Mouse (Mus musculus) testis, postnatal 10 days (tissue): ENCODE measurements around the gene Frs2.

Source experiments
- DNase-seq: peaks from one replicate; pipeline ENCODE4 v3.0.0; 2021; ENCODE audit warnings: low spot score

Gene Frs2

GRCm38 (mm10) chr10:117148361-117149003, at the start of gene Frs2:
Frs2 (minus strand) TSS chr10:117148534.
- peak; percentile 98 for DNase-seq

DNA sequence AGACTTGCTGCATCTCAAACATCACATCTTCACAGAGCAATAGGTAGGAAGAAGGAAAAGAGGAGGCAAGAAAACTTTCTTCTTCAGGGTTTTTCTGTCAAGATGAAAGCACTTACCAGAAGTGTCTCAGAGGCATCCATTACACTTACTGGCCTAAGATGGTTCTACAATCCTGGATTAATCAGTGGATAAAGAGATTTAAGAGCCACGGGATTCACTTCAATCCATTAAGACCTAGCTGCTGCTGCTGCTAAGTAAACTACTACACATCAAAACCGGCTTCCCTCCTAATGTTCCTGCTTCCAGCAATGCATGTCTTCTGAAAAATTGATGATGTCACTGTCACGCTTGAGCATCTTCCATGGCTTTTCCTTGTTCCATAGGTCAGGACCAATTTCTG, 48.4 kb upstream of the Frs2 start:
- no peak for DNase-seq

GRCm38 (mm10) chr10:117195748-117196147, 47.4 kb upstream of the Frs2 start:
- no peak for DNase-seq

DNA sequence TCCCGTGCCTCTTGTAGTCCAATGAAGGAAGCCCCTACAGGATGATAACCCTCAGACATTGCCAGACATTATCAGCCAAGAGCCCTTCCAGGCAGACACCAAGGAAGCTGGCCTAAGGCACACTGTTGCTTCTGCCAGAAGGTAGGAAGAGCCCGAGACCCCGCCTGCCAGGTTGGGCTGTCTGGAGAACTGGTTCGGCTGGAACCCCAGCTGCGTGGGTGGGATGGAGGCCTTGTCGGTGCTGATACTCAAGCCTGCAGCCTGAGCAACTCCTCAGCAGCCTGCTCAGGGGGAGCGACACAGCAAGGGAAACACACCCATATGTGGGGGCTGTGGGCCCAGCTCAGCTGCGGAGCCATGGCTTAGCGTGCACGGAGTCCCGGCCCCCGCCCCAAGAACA, 46.7 kb upstream of the Frs2 start:
- DNase-seq = peak; percentile 54

GRCm38 (mm10) chr10:117193364-117193763, 45.0 kb upstream of the Frs2 start:
- no peak for DNase-seq

- DNase-seq = no peak
These were observed 37.2 kb upstream of the Frs2 start for GRCm38 (mm10) chr10:117185399-117186089.

- DNase-seq = no peak
These were observed 32.8 kb upstream of the Frs2 start for GRCm38 (mm10) chr10:117181098-117181497.

GRCm38 (mm10) chr10:117174645-117175044, 26.3 kb upstream of the Frs2 start:
- no peak for DNase-seq

GRCm38 (mm10) chr10:117173566-117174438, 25.5 kb upstream of the Frs2 start:
- no peak for DNase-seq

DNA sequence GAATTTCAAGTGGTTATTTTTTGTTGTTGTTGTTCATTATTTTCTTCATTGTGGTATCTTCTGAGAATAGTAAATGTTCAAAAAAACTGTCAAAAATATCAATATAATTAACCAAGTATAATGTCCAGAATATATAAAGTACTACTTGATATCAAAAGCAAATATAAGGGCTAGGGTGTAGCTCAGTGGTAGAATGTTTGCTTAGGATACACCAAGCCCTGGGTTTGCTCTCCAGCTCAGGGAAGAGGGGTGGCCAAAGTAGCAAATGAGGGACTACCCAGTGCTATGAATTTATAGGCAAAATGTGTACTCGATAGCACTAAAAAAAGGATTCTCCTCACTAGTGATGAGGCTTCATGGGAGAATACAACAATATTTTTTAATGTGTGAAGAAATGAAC, 24.8 kb upstream of the Frs2 start:
- no peak for DNase-seq

DNA sequence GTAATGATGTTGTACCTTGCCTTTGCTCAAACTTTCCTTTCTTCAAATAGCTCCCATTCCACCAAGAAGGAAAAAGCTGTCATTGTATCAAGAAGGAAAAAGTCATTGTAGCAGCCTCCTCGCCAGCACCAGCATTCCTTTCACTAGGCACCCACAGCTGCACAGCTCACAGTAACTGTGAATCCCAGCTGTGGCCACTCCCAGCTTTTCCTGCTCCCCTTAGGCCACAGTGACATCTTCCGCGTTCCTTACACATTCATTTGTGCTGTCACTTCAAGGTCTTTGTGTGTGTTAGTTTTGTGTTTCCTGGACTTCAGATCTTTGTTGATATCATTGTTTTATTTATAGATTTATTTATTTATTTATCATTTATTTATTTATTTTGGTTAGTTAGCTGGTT, 23.7 kb upstream of the Frs2 start:
- no peak for DNase-seq

DNA sequence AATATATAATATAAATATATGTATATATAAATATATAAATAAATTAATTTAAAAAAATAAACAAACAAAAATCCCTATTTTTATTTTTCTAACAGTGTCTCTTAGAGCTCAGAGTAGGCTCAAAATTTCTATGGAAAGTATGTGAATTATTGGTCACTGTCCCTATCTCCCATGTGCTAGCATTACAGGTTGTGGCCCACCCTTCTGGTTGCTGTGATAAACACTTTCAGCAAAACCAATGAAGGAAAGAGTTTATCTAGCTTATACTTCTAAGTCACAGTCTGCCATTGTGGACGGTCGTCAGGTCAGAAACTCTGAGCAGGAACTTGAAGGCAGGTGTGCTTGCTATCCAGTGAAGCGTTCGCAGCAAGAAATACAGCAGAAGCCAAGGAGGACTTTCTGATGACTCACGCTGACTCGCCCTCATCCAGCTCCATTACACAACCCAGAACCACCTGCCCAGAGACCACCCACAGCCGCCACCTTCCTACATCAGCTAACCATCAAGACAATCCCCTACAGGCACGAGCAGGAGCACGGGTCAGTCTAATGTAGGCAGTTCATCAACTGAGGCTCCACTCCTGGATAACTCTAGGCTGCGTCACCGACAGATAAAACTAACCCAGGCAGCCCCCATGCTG, 18.6 kb upstream of the Frs2 start:
- no peak for DNase-seq

DNA sequence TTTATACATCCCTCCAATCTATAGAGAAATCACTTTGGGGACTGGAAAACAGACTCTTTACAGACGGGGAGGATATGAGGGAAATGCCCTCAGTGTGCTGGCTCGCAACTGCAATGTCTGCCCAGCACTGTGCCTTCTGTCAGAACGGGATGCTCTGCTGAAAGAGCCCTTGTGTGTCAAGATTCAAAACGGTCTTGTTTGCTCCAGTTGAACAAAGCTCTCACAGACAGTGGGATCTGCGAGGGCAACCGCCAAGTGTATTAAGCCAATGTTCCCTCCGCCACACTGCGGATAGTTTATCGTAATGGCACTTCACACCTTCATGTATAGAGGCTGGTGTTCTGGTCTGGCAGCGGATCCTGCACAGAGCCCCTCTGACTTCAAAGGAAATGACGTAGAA, 14.3 kb upstream of the Frs2 start:
- DNase-seq = no peak

DNA sequence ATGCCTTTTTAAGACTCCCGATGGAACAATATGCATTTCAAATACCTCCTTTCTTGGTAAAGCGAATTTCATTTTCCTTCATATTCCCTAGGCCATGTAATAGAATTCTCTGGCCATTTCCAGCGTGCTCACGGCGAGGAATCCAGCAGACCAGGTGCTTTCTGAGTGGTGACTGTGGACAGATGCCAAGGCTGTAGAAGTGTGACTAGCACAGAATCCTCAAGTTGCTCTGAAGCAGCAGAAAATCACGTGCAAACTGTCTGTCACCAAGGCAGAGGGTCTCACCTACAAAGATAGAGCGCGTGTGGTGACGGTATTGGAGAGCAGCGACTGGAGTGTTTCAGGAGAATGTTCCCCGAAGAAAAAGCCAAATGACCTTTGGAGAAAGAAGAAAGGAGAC, 11.8 kb upstream of the Frs2 start:
- DNase-seq = no peak

- DNase-seq = no peak
These were observed 3.9 kb upstream of the Frs2 start for GRCm38 (mm10) chr10:117152247-117152646.

DNA sequence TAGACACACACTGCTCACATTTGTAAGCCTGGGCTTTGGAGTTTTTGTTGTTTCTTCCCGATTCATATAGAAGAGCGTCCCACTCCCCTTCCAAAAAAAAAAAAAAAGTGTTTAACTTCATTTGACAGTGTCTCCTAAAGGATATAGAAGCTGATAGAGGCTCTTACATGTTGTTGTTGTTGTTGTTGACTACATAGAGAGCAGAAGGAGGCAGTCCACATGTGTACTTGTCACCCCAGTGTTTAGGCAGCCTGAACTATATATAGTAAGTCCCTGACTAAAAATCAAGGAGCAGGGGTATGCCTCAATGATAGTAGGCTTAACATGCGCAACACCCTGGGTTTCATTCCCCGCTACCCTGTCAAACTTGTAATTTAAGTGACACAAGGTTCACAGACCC, 3.3 kb upstream of the Frs2 start:
- DNase-seq = no peak

GRCm38 (mm10) chr10:117151241-117151640, 2.9 kb upstream of the Frs2 start:
- no peak for DNase-seq

GRCm38 (mm10) chr10:117150764-117151163, 2.4 kb upstream of the Frs2 start:
- no peak for DNase-seq

- peak; percentile 58 for DNase-seq
These were observed 1.7 kb upstream of the Frs2 start for GRCm38 (mm10) chr10:117149942-117150617.

DNA sequence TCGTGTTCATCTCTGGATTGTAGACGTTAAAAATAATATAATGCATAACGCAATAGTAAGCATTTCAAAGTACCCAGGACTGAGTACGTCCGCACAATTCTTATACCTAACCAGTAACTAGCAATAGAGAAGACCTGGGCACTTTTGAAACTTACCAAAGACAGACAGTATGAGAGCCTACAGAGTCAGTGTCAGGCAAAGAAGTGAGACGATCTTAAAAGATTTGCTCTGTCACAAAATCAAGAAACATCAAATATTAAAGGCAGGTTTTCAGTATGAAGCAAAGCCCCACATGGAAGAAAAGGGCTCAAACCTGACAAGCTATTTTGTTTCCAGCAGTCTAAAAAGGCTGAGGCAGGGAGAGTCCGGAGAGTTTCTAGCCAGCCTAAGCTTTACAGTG, 907 bp upstream of the Frs2 start:
- DNase-seq = no peak

DNA sequence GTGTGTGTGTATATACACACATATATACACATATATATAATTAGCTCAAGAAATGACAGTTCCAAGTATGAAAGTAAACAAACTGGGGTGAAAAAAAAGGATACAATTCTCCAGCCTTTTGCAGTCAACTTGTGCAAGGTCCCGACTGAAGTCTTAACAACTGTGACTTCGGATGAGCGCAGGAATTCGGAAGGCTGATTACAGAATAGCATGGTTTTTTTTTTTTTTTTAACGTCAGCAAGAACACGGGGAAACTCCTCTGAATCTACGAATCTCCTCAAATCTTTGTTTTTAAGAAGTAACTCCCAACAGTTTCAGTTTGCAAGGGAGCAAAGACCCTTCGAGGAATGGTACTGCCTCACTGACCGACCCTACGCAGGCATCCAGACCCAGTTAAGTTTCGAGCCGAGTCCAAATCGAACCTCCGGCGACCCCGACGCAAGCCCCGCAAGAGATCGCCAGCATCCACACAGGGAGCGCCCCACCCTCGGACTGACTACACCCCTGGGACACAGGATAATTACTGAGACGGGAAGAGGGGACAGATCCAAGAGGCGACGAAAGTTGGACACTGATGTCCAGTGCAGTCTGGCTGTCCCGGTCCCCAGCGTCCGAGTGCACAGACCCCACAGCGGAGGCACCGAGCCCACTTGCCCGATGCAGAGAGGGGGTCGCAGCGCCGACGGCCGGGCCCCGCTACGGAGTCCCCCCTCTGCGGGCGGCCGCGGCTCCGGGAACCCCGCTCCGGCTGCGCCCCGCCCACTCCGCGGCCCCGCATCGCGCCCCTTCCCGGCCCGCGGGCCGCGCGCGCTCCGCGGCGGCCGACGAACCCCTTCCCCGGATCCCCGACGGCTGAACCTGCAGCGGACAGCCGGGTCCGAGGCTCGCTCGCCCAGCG, 622 bp downstream of the Frs2 start:
- DNase-seq = peak; percentile 68
